Mouse (Mus musculus) small intestine, adult 2 months (tissue): ENCODE measurements around the gene Aktip. TPM values are rescaled to one million over a fixed set of nuclear protein-coding genes. Genes with fewer than 3 reads are reported as not detected.

ENCODE experiments used
- H3K27ac ChIP-seq: fragments of 200-500 bp; 2 replicates; pipeline ENCODE4 v1.5.1; 2012; ENCODE audit warnings: low read depth, low read length, control low read depth, inconsistent platforms; ENCODE audit not compliant: insufficient read depth
- H3K27me3 ChIP-seq: fragments of 200-500 bp; 2 replicates; pipeline ENCODE4 v1.6.1; 2012; ENCODE audit warnings: mild to moderate bottlenecking, moderate library complexity, low read length, inconsistent platforms; ENCODE audit not compliant: control insufficient read depth, insufficient read depth
- H3K36me3 ChIP-seq: fragments of 200-500 bp; 2 replicates; pipeline ENCODE4 v1.6.1; 2012; ENCODE audit warnings: mild to moderate bottlenecking, low read length, control low read depth, inconsistent platforms; ENCODE audit not compliant: control insufficient read depth, insufficient read depth
- H3K4me1 ChIP-seq: fragments of 200-500 bp; 2 replicates; pipeline ENCODE4 v1.6.1; 2012; ENCODE audit warnings: low read length, inconsistent platforms, mixed read lengths; ENCODE audit not compliant: control insufficient read depth, insufficient read depth, insufficient read length
- H3K4me3 ChIP-seq: fragments of 200-500 bp; 2 replicates; pipeline ENCODE4 v1.5.1; 2012; ENCODE audit warnings: low read depth, mild to moderate bottlenecking, control low read depth, inconsistent platforms, low read length, moderate library complexity
- CTCF ChIP-seq: fragments of 200-500 bp; IDR thresholded peaks from 2 replicates; pipeline ENCODE4 v1.5.1; 2012; ENCODE audit warnings: low read depth, mild to moderate bottlenecking, control low read depth, inconsistent platforms, low read length, moderate library complexity, mixed read lengths; ENCODE audit not compliant: insufficient replicate concordance, insufficient read length; ENCODE audit errors: extremely low read depth
- POLR2A ChIP-seq: fragments of 200-500 bp; IDR thresholded peaks from 2 replicates; pipeline ENCODE4 v1.6.1; 2012; ENCODE audit warnings: low read depth, mild to moderate bottlenecking, control low read depth, inconsistent platforms, low read length, moderate library complexity
- WGBS: fragments of 180-500 bp; shearing (Covaris S2); methylation state at CpG from one replicate; pipeline ENCODE4 v1.1.7; 2018; 5-methylcytosine and 5-hydroxymethylcytosine counted together
- polyA plus RNA-seq: library from polyadenylated mRNA; depleted of rRNA; stranded (reverse); fragments of >200 nt; gene quantifications from 2 replicates; pipeline ENCODE4 v1.2.3, GENCODE M21; 2012

Aktip gene
- polyA plus RNA-seq, 1 experiment = 23.3 TPM

DNA sequence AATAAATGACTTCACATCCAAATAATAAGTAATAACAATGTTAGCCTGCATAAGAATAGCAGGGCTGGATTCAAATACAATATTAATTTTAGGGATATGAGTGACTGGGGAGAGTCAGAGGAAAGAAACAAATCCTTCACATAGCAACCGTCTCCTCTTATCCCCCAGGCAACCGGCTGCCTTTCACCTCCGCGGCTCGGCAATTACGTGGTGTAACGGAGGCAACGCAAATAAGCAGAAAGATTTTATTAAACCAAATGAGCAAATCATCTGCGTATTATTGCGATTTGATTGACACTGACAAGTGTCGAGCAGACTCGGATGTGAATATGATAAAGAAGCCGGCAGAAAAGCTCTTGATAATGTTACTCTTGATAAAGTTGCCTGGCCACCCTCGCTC is 28.9 kb downstream of the Aktip start:
- Histone ChIP-seq H3K27me3 (peaks cover 6% of the 10 kb centered on the region; the same call in 1 of the 2 replicates), H3K4me3 (no peak overlapping the region), H3K27ac (no peak overlapping the region), H3K4me1 (peaks cover 8% of the 10 kb centered on the region; the same call in 1 of the 2 replicates), H3K36me3 (no peaks in the 10 kb centered on the region)
- 36% methylated on average over 14 of the region's 14 CpGs for WGBS
- TF ChIP-seq CTCF (no peak), POLR2A (no peak)

DNA sequence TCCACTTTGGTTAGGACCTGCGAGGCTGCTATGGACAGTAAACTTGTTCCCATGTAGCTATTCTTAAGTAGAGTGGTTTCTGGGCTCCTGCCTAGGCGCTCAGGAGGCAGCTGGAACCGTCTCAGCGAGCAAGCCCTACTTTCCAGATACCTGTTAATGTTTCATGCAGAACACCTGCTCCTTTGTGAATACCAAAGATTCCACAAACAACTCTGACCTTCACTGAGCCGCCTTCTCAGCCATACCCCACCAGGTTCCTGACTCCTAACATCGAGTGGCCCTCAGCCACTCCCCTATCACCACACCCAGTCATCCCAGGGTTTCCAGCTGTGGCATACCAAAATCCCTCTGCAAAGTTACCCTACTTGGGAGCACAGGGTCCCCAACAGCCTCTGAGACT is 29.6 kb downstream of the Aktip start:
- Histone ChIP-seq H3K4me1 (peaks cover 8% of the 10 kb centered on the region; the same call in 1 of the 2 replicates), H3K27me3 (peaks cover 6% of the 10 kb centered on the region; the same call in 1 of the 2 replicates), H3K27ac (no peak overlapping the region), H3K36me3 (no peaks in the 10 kb centered on the region), H3K4me3 (no peak overlapping the region)
- WGBS = 34% methylated on average over 6 of the region's 6 CpGs
- TF ChIP-seq CTCF = no peak
- TF ChIP-seq POLR2A = no peak

DNA sequence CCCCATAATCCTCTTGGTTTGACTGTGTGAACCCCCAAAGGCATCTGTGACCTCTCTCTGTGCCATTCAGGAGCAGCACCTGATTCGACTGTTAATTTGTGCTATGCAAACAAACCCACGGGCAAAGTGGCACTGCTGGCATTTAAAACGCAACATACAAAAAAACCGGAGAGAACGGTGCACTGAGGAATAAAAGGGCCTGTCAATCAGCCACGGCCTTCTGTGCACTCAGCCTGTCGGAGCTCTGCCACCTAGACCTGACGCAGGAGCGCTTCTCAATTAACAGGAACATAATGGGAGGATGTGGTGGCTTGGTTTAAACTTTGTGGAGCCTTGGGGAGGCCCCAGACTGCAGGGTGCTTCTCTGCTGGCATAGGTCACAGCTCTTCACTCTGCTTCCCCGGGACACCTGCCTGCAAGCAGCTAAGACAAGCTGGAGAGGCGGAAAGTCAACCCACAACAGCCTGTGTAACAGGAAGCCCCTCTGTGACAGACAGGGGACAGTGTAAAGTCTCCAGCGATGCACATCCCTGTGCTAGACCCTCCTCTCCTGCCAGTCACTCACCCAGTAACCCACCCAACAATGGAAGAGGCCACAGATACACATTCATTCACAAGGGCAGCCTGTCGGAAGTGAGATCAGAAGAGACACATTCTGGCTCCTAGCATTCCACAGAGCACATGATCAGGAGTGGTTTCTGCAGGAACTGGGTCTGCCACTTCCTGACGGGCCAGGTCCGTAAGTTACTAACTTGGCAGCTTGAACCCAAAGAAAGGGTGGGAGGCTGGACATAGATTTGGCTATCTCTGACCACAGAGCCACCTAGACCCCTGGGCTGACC is 39.6 kb downstream of the Aktip start:
- Histone ChIP-seq H3K27ac (no peak overlapping the region), H3K4me1 (peaks cover 3% of the 10 kb centered on the region; the same call in 1 of the 2 replicates), H3K4me3 (no peak overlapping the region), H3K36me3 (no peaks in the 10 kb centered on the region), H3K27me3 (no peaks in the 10 kb centered on the region)
- 55% methylated on average over 15 of the region's 15 CpGs for WGBS
- TF ChIP-seq CTCF (no peak), POLR2A (no peak)

DNA sequence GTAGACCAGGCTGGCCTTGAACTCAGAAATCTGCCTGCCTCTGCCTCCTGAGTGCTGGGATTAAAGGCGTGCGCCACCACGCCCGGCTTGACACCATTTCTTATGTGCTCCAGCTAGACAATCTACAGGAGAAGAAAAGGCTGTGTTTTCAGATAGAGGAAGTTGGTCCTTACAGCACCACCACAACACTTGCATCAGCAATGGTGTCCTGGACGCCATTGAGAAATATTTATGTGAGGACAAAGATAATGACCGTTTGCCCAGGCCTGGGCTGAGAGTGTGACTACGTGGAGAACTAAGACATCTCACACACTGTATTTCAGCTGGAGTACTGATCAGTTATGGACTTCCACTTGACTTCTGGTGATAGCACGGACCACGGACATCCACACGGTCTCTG is 41.2 kb downstream of the Aktip start:
- H3K36me3 ChIP-seq = no peaks in the 10 kb centered on the region
- no peaks in the 10 kb centered on the region for H3K27me3 ChIP-seq
- no peak overlapping the region for H3K27ac ChIP-seq
- no peak overlapping the region for H3K4me3 ChIP-seq
- peaks cover 3% of the 10 kb centered on the region; the same call in 1 of the 2 replicates for H3K4me1 ChIP-seq
- TF ChIP-seq CTCF (no peak), POLR2A (no peak)
- WGBS = 88% methylated on average over 10 of the region's 10 CpGs

- H3K27me3 ChIP-seq = no peaks in the 10 kb centered on the region
- WGBS = 38% methylated on average over 6 of the region's 6 CpGs
- TF ChIP-seq CTCF = peak; percentile 65; the same call in 1 of the 2 replicates
- no peak for TF ChIP-seq POLR2A
- H3K36me3 ChIP-seq = no peaks in the 10 kb centered on the region
- H3K27ac ChIP-seq = no peak overlapping the region
- no peak overlapping the region for H3K4me3 ChIP-seq
- peaks cover 4% of the 10 kb centered on the region; the same call in 1 of the 2 replicates for H3K4me1 ChIP-seq
Measured at GRCm38 (mm10) chr8:91154564-91154963, 45.2 kb downstream of the Aktip start.

- TF ChIP-seq CTCF = peak; percentile 33; the same call in 1 of the 2 replicates
- no peak for TF ChIP-seq POLR2A
- no peaks in the 10 kb centered on the region for H3K27me3 ChIP-seq
- peaks cover 7% of the 10 kb centered on the region; the same call in 1 of the 2 replicates for H3K4me1 ChIP-seq
- WGBS = 75% methylated on average over 3 of the region's 3 CpGs
- no peaks in the 10 kb centered on the region for H3K36me3 ChIP-seq
- no peak overlapping the region for H3K27ac ChIP-seq
- H3K4me3 ChIP-seq = no peak overlapping the region
Measured at GRCm38 (mm10) chr8:91153831-91154230, 45.9 kb downstream of the Aktip start.

DNA sequence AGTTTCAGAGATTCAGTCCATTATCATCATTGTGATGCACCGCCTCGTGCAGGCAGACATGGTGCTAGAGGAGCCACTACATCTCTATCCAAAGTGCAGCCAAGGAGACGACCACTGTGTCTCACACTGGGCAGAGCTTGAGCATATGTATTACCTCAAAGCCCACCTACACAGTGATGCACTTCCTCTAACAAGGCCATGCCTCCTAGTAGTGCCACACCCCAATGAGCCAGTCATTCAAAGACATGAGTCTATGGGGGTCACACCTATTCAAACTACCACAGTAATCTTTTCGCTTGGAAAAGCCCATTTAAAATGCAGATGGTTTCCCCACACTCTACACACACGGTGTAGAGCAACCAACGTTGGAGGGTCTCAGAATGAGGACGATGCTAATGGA is 48.2 kb downstream of the Aktip start:
- no peaks in the 10 kb centered on the region for H3K36me3 ChIP-seq
- H3K27ac ChIP-seq = no peak overlapping the region
- 90% methylated on average over 7 of the region's 7 CpGs for WGBS
- no peak overlapping the region for H3K4me3 ChIP-seq
- H3K4me1 ChIP-seq = peaks cover 16% of the 10 kb centered on the region; the same call in 1 of the 2 replicates
- H3K27me3 ChIP-seq = no peaks in the 10 kb centered on the region
- no peak for TF ChIP-seq CTCF
- TF ChIP-seq POLR2A = no peak
